Mouse (Mus musculus) intestine, embryonic 15.5 days (tissue): ENCODE measurements at regions not wholly inside any gene's neighbourhood (a gene's known extent, or its start where the extent isn't known, plus 50 kb on each side); places are given as distances from the start of the nearest gene placed in this dataset.
"Not testable (repeated sequence)": the region's sequence is repeated elsewhere in the genome, so short reads cannot be mapped to it uniquely, and the experiment has no call there.

Source experiments
- ATAC-seq: fragments of 200-750 bp; cut with Nextera tagmentation; 2 replicates; pipeline ENCODE4 v1.8.0; 2017; ENCODE audit warnings: moderate TSS enrichment, moderate library complexity
- H3K27ac ChIP-seq: fragments of 300-500 bp; sonication (generic); 2 replicates; pipeline ENCODE4 v1.5.1; 2015; ENCODE audit warnings: mild to moderate bottlenecking, inconsistent platforms
- H3K27me3 ChIP-seq: fragments of 300-500 bp; sonication (generic); replicated peaks from 2 replicates; pipeline ENCODE4 v1.6.1; 2015; ENCODE audit warnings: inconsistent platforms
- H3K36me3 ChIP-seq: fragments of 300-500 bp; sonication (generic); 2 replicates; pipeline ENCODE4 v1.6.1; 2015; ENCODE audit warnings: inconsistent platforms
- H3K4me1 ChIP-seq: fragments of 300-500 bp; sonication (generic); replicated peaks from 2 replicates; pipeline ENCODE4 v1.6.1; 2015; ENCODE audit warnings: inconsistent platforms
- H3K4me2 ChIP-seq: fragments of 300-500 bp; sonication (generic); replicated peaks from 2 replicates; pipeline ENCODE4 v1.6.1; 2015; ENCODE audit warnings: mild to moderate bottlenecking, inconsistent platforms
- H3K4me3 ChIP-seq: fragments of 300-500 bp; sonication (generic); replicated peaks from 2 replicates; pipeline ENCODE4 v1.5.1; 2015; ENCODE audit warnings: inconsistent platforms
- H3K9ac ChIP-seq: fragments of 300-500 bp; sonication (generic); 2 replicates; pipeline ENCODE4 v1.6.1; 2015; ENCODE audit warnings: inconsistent platforms
- H3K9me3 ChIP-seq: fragments of 300-500 bp; sonication (generic); 2 replicates; pipeline ENCODE4 v1.6.1; 2016; ENCODE audit warnings: inconsistent platforms
- WGBS: fragments of 180-500 bp; shearing (Covaris S2); methylation state at CpG from one replicate; pipeline ENCODE4 v1.1.7; 2015; 5-methylcytosine and 5-hydroxymethylcytosine counted together

DNA sequence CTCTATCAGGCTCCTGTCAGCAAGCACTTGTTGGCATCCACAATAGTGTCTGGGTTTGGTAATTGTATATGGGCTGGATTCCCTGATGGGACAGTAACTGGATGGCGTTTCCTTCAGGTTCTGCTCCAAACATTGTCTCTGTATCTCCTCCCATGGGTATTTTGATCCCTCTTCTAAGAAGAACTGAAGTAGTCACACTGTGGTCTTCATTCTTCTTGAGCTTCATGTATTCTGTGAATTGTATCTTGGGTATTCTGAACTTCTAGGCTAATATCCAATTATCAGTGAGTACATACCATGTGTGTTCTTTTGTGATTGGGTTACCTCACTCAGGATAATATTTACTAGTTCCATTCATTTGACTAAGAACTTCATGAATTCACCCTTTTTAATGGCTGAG lies 119.2 kb upstream of the Gm21119 start:
- not testable (repeated sequence) for H3K4me3 ChIP-seq, H3K27me3 ChIP-seq, H3K4me2 ChIP-seq, H3K4me1 ChIP-seq, H3K27ac ChIP-seq, H3K9me3 ChIP-seq, ATAC-seq, H3K36me3 ChIP-seq, H3K9ac ChIP-seq
- no CpG with 5 or more reads among the region's 1 CpGs for WGBS

DNA sequence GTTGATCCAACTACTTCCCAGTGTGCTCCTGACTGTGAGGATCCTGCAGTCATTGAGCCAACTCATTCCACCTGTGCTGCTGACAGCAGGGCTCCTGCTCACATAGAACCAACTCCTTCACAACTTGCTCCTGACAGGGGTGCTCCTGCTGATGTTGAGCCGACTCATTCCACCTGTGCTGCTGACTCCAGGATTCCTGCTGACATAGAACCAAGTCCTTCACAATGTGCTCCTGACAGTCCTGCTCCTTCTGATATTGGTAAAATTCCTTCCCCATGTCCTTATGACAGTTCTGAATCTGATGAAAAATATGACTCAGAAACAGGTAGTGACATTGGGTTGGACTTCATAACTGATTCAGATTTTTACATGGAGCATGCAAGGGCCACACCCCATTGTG lies 100.8 kb upstream of the Gm21119 start:
- H3K4me2 ChIP-seq, H3K9ac ChIP-seq, H3K4me3 ChIP-seq, H3K27me3 ChIP-seq, H3K9me3 ChIP-seq, H3K4me1 ChIP-seq, ATAC-seq, H3K27ac ChIP-seq, H3K36me3 ChIP-seq: not testable (repeated sequence)
- 81% methylated on average over 1 of the region's 1 CpGs for WGBS

GRCm38 (mm10) chr8:20516324-20516830 lies 98.3 kb upstream of the Gm21119 start:
- 75% methylated on average over 3 of the region's 3 CpGs for WGBS
- not testable (repeated sequence) for ATAC-seq, H3K36me3 ChIP-seq

DNA sequence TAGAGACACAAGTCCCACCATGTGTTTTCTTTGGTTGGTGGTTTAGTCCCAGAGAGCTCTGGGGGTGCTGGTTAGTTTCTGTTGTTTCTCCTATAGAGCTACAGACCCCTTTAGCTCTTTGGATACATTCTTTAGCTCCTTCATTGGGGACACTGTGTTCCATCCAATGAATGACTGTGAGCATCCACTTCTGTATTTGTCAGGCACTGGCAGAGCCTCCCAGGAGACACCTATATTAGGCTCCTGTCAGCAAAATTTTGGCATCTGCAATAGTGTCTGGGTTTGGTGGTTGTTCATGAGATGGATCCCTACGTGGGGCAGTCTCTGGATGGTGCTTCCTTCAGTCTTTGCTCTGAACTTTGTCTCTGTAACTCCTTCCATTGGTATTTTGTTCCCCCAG lies 97.2 kb upstream of the Gm21119 start:
- not testable (repeated sequence) for H3K27ac ChIP-seq, H3K4me3 ChIP-seq, ATAC-seq, H3K27me3 ChIP-seq, H3K36me3 ChIP-seq, H3K9me3 ChIP-seq, H3K9ac ChIP-seq, H3K4me1 ChIP-seq, H3K4me2 ChIP-seq
- 36% methylated on average over 1 of the region's 1 CpGs for WGBS

More at GRCm38 (mm10) chr8:20516324-20516830, 98.3 kb upstream of the Gm21119 start:
- H3K4me3 ChIP-seq, H3K4me1 ChIP-seq, H3K27me3 ChIP-seq, H3K9me3 ChIP-seq, H3K27ac ChIP-seq, H3K4me2 ChIP-seq, H3K9ac ChIP-seq: not testable (repeated sequence)

DNA sequence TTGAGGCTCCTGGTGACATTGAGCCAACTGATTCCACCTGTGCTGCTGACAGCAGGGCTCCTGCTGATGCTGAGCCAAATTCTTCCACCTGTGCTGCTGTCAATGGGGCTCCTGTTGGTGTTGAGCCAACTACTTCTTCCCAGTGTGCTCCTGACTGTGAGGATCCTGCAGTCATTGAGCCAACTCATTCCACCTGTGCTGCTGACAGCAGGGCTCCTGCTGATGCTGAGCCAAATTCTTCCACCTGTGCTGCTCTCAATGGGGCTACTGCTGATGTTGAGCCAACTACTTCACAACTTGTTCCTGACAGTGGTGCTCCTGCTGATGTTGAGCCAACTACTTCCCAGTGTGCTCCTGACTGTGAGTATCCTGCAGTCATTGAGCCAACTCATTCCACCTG lies 90.2 kb upstream of the Gm21119 start:
- H3K4me1 ChIP-seq, H3K27me3 ChIP-seq, ATAC-seq, H3K9ac ChIP-seq, H3K4me3 ChIP-seq, H3K4me2 ChIP-seq, H3K9me3 ChIP-seq, H3K27ac ChIP-seq, H3K36me3 ChIP-seq: not testable (repeated sequence)

DNA sequence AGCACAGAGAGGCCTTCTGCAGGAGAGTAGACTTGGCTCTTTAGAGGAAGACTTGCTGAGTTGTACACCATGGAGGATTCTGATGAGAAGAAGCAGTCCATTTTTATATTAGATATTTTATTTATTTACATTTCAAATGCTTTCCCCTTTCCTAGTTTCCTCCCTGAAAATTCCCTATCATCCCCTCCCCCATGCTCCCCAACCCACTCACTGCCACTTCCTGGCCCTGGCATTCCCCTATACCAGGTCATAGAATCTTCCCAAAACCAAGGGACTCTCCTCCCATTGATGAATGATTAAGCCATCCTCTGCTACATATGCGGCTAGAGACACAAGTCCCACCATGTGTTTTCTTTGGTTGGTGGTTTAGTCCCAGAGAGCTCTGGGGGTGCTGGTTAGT lies 85.7 kb upstream of the Gm21119 start:
- not testable (repeated sequence) for H3K4me3 ChIP-seq, H3K27me3 ChIP-seq, H3K9me3 ChIP-seq, H3K4me2 ChIP-seq, H3K36me3 ChIP-seq, ATAC-seq, H3K27ac ChIP-seq, H3K9ac ChIP-seq, H3K4me1 ChIP-seq
- no CpG with 5 or more reads among the region's 1 CpGs for WGBS

GRCm38 (mm10) chr8:20539031-20539430 lies 75.7 kb upstream of the Gm21119 start:
- not testable (repeated sequence) for H3K9me3 ChIP-seq, H3K27me3 ChIP-seq, H3K9ac ChIP-seq, H3K4me2 ChIP-seq, H3K36me3 ChIP-seq, H3K27ac ChIP-seq, H3K4me3 ChIP-seq, ATAC-seq, H3K4me1 ChIP-seq
- 87% methylated on average over 4 of the region's 4 CpGs for WGBS

DNA sequence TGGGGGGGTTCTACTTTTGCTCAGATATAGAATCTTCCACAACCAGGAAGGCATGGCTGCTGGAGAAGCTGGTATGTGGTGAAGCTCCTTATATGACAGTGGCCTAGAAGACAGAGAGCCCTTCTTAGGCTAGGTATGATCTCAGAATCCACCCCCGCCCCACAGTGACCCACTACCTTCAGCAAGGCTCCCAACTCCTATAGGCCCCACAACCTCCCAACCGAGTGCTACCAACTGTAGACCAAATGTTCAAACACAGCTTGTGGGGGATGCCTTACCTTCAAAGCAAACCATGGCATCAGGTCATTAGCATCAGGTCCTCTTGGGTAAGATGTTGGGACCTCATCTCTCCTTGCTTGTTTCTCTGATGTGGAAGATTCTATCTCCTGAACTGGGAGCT lies 70.6 kb upstream of the Gm21119 start:
- not testable (repeated sequence) for H3K9ac ChIP-seq, H3K4me1 ChIP-seq, H3K4me2 ChIP-seq, H3K36me3 ChIP-seq, H3K27me3 ChIP-seq, H3K4me3 ChIP-seq, H3K9me3 ChIP-seq, ATAC-seq, H3K27ac ChIP-seq
- WGBS, result 90% methylated on average over 2 of the region's 2 CpGs

GRCm38 (mm10) chr8:20545347-20545746 lies 69.4 kb upstream of the Gm21119 start:
- not testable (repeated sequence) for ATAC-seq, H3K27ac ChIP-seq, H3K4me3 ChIP-seq, H3K9me3 ChIP-seq, H3K4me1 ChIP-seq, H3K36me3 ChIP-seq, H3K27me3 ChIP-seq, H3K4me2 ChIP-seq, H3K9ac ChIP-seq
- WGBS, result 54% methylated on average over 2 of the region's 2 CpGs

GRCm38 (mm10) chr8:20546401-20546800 lies 68.3 kb upstream of the Gm21119 start:
- H3K4me2 ChIP-seq, H3K9ac ChIP-seq, H3K4me3 ChIP-seq, H3K27ac ChIP-seq, H3K9me3 ChIP-seq, ATAC-seq, H3K36me3 ChIP-seq, H3K4me1 ChIP-seq, H3K27me3 ChIP-seq: not testable (repeated sequence)
- WGBS, result no CpG with 5 or more reads among the region's 3 CpGs

GRCm38 (mm10) chr8:20550054-20550778 lies 64.5 kb upstream of the Gm21119 start:
- H3K4me2 ChIP-seq, result peak overlapping the region; percentile 50
- peak overlapping the region; percentile 94 for H3K9ac ChIP-seq
- not testable (repeated sequence) for H3K9me3 ChIP-seq, H3K36me3 ChIP-seq, H3K4me1 ChIP-seq, H3K27me3 ChIP-seq
- peak; percentile 100 for ATAC-seq
- H3K27ac ChIP-seq, result peak overlapping the region; percentile 86
- 9% methylated on average over 64 of the region's 64 CpGs for WGBS
- H3K4me3 ChIP-seq, result peak overlapping the region; percentile 67

DNA sequence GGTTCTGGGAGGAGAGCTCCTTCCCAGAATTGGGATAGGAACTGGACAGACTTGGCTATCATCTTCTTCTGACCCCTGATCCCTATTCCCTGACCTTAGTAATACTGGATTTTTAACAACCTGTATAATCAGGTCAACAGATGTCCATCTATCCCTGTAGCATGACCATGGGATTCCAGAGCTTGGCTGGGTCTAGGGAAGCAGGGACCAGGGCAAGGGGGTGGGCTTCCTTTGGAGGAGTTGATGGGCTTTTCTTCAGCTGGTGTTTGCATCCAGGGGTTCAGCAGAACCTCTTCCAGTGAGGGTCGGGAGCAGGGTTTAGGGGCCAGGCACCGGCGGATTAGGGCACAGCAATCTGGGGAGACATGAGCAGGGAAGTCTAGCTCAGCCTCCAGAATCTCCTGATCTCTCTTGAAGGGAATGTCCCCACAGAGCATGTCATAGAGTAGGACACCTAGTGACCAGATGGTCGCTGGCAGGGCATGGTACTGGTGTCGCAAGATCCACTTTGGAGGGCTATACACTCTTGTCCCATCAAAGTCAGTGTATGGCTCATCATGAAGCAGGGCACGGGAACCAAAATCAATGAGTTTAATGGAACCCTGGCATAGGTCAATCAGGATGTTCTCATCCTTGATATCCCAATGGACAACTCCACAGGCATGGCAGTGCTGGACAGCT lies 58.1 kb upstream of the Gm21119 start:
- H3K4me3 ChIP-seq, H3K9me3 ChIP-seq, H3K4me1 ChIP-seq, H3K27me3 ChIP-seq, H3K27ac ChIP-seq, H3K4me2 ChIP-seq, H3K36me3 ChIP-seq, H3K9ac ChIP-seq: not testable (repeated sequence)
- ATAC-seq, result peak; percentile 41
- no CpG with 5 or more reads among the region's 6 CpGs for WGBS

- not testable (repeated sequence) for H3K4me1 ChIP-seq, H3K27me3 ChIP-seq, H3K27ac ChIP-seq, H3K9ac ChIP-seq, H3K36me3 ChIP-seq, H3K9me3 ChIP-seq, H3K4me3 ChIP-seq
- peak overlapping the region; percentile 31; the same call in 1 of the 2 replicates for H3K4me2 ChIP-seq
- 84% methylated on average over 7 of the region's 8 CpGs for WGBS
- peak; percentile 83 for ATAC-seq
Measured at GRCm38 (mm10) chr8:20557184-20557583, 57.5 kb upstream of the Gm21119 start.
